Mouse (Mus musculus) CH12.LX (cell line): ENCODE data around the gene Tmem138. TPM values are rescaled to one million over a fixed set of nuclear protein-coding genes. Genes with fewer than 3 reads are reported as not detected.

Experiments
- DNase-seq: peaks from one replicate; pipeline ENCODE4 v3.0.0-alpha.2; 2013; ENCODE audit errors: extremely low read depth
- H3K27ac ChIP-seq: 2 replicates; pipeline ENCODE4 v1.5.1; 2012; ENCODE audit warnings: low read depth, mild to moderate bottlenecking, control low read depth, moderate library complexity; ENCODE audit not compliant: insufficient read depth
- H3K27me3 ChIP-seq: replicated peaks from 2 replicates; pipeline ENCODE3; 2012; ENCODE audit warnings: inconsistent platforms
- H3K36me3 ChIP-seq, 2 experiments: replicated peaks in 1 of 2; 2 replicates each; pipeline versions ENCODE3 to v1.6.1; 2012; ENCODE audit warnings: inconsistent platforms in 1 of 2, low read length in 1 of 2, mild to moderate bottlenecking in 1 of 2, mixed read lengths in 1 of 2, moderate library complexity in 1 of 2; ENCODE audit not compliant: control insufficient read depth in 1 of 2, insufficient read depth in 1 of 2
- H3K4me1 ChIP-seq, 2 experiments: 2 replicates each; pipeline ENCODE4 v1.6.1; 2012; ENCODE audit warnings: inconsistent platforms in 1 of 2, moderate library complexity in 1 of 2; ENCODE audit not compliant: insufficient read depth in 2 of 2, control insufficient read depth in 1 of 2
- H3K4me2 ChIP-seq: 2 replicates; pipeline ENCODE4 v1.6.1; 2012; ENCODE audit warnings: low read depth, mild to moderate bottlenecking, control low read depth; ENCODE audit not compliant: poor library complexity, insufficient read depth, severe bottlenecking
- H3K4me3 ChIP-seq, 3 experiments: fragments of 150-350 bp in 1 of 3; sonication (generic) in 1 of 3; replicated peaks in 1 of 3; 2 replicates each; pipeline versions ENCODE3 to v1.5.1; 2011 to 2012; ENCODE audit warnings: low read depth in 2 of 3, low read length in 2 of 3, mild to moderate bottlenecking in 2 of 3, moderate library complexity in 2 of 3, control low read depth in 1 of 3, improper control_type of control experiment in 1 of 3, inconsistent platforms in 1 of 3, mixed read lengths in 1 of 3; ENCODE audit not compliant: poor library complexity in 1 of 3
- H3K79me2 ChIP-seq: replicated peaks from 2 replicates; pipeline ENCODE4 v1.6.1; 2012; ENCODE audit warnings: mild to moderate bottlenecking, moderate library complexity; ENCODE audit not compliant: control insufficient read depth, poor library complexity, insufficient read depth, severe bottlenecking; ENCODE audit errors: extremely low read depth
- H3K9ac ChIP-seq: 2 replicates; pipeline ENCODE4 v1.6.1; 2012; ENCODE audit warnings: low read depth, mild to moderate bottlenecking, control low read depth, moderate library complexity; ENCODE audit not compliant: insufficient read depth
- H3K9me3 ChIP-seq: replicated peaks from 2 replicates; pipeline ENCODE3; 2012; ENCODE audit warnings: low read length, inconsistent platforms, mixed read lengths
- BHLHE40 ChIP-seq: IDR thresholded peaks from 2 replicates; pipeline ENCODE4 v1.6.1; 2011; ENCODE audit warnings: mild to moderate bottlenecking, low read depth, low read length, improper control_type of control experiment
- CHD1 ChIP-seq: IDR thresholded peaks from 2 replicates; pipeline ENCODE4 v1.6.1; 2012; ENCODE audit warnings: low read depth, low read length, improper control_type of control experiment, inconsistent platforms
- ETS1 ChIP-seq: conservative IDR thresholded peaks from 2 replicates; pipeline ENCODE4 v1.6.1; 2012; ENCODE audit warnings: low read depth, mild to moderate bottlenecking, inconsistent platforms, low read length, improper control_type of control experiment, moderate library complexity
- JUN ChIP-seq: IDR thresholded peaks from 2 replicates; pipeline ENCODE4 v1.6.1; 2011; ENCODE audit warnings: low read depth, mild to moderate bottlenecking, low read length, improper control_type of control experiment, moderate library complexity; ENCODE audit not compliant: insufficient read depth
- MAFK ChIP-seq: IDR thresholded peaks from 2 replicates; pipeline ENCODE4 v1.6.1; 2011; ENCODE audit warnings: low read length, improper control_type of control experiment; ENCODE audit not compliant: insufficient replicate concordance
- MAX ChIP-seq: IDR thresholded peaks from 2 replicates; pipeline ENCODE4 v1.6.1; 2011; ENCODE audit warnings: low read length, improper control_type of control experiment
- MAZ ChIP-seq: IDR thresholded peaks from 2 replicates; pipeline ENCODE4 v1.6.1; 2012; ENCODE audit warnings: low read depth, mild to moderate bottlenecking, inconsistent platforms, low read length, improper control_type of control experiment, moderate library complexity
- MEF2A ChIP-seq: IDR thresholded peaks from 2 replicates; pipeline ENCODE4 v1.6.1; 2014; ENCODE audit warnings: low read depth, mild to moderate bottlenecking, inconsistent platforms, low read length, improper control_type of control experiment, borderline replicate concordance
- MXI1 ChIP-seq: IDR thresholded peaks from 2 replicates; pipeline ENCODE4 v1.6.1; 2011; ENCODE audit warnings: mild to moderate bottlenecking, low read depth, low read length, improper control_type of control experiment
- MYC ChIP-seq: IDR thresholded peaks from 2 replicates; pipeline ENCODE4 v1.6.1; 2011; ENCODE audit warnings: low read depth, mild to moderate bottlenecking, improper control_type of control experiment, low read length
- PAX5 ChIP-seq: IDR thresholded peaks from 2 replicates; pipeline ENCODE4 v1.6.1; 2012; ENCODE audit warnings: low read length, inconsistent platforms, mixed read lengths
- RAD21 ChIP-seq: IDR thresholded peaks from 2 replicates; pipeline ENCODE4 v1.6.1; 2011; ENCODE audit warnings: low read depth, mild to moderate bottlenecking, low read length, improper control_type of control experiment, moderate library complexity
- SIN3A ChIP-seq: IDR thresholded peaks from 2 replicates; pipeline ENCODE4 v1.6.1; 2012; ENCODE audit warnings: low read length, improper control_type of control experiment, inconsistent platforms
- SMC3 ChIP-seq: IDR thresholded peaks from 2 replicates; pipeline ENCODE4 v1.6.1; 2011; ENCODE audit warnings: low read depth, low read length, improper control_type of control experiment
- TBP ChIP-seq: conservative IDR thresholded peaks from 2 replicates; pipeline ENCODE4 v1.6.1; 2011; ENCODE audit warnings: low read depth, low read length, improper control_type of control experiment
- TCF12 ChIP-seq: IDR thresholded peaks from 2 replicates; pipeline ENCODE4 v1.6.1; 2014; ENCODE audit warnings: low read depth, mild to moderate bottlenecking, inconsistent platforms, low read length, improper control_type of control experiment
- UBTF ChIP-seq: IDR thresholded peaks from 2 replicates; pipeline ENCODE4 v1.6.1; 2012; ENCODE audit warnings: low read depth, mild to moderate bottlenecking, inconsistent platforms, low read length, improper control_type of control experiment, moderate library complexity
- USF1 ChIP-seq: IDR thresholded peaks from 2 replicates; pipeline ENCODE4 v1.6.1; 2014; ENCODE audit warnings: low read depth, mild to moderate bottlenecking, inconsistent platforms, low read length, improper control_type of control experiment
- USF2 ChIP-seq: conservative IDR thresholded peaks from 2 replicates; pipeline ENCODE4 v1.6.1; 2011; ENCODE audit warnings: low read depth, low read length, improper control_type of control experiment
- ZKSCAN1 ChIP-seq: IDR thresholded peaks from 2 replicates; pipeline ENCODE4 v1.6.1; 2012; ENCODE audit warnings: low read depth, inconsistent platforms, low read length, improper control_type of control experiment, borderline replicate concordance
- ZMIZ1 ChIP-seq: IDR thresholded peaks from 2 replicates; pipeline ENCODE4 v1.6.1; 2012; ENCODE audit warnings: low read depth, mild to moderate bottlenecking, inconsistent platforms, low read length, improper control_type of control experiment
- dilution Hi-C: fragments of 300-500 bp; cut with MboI; formaldehyde crosslinking; loops from 2 replicates; pipeline ENCODE4 v1.14.3; 2020; ENCODE audit warnings: low sequenced_read_pairs; ENCODE audit not compliant: extremely low pct_unique_long_range_greater_than_20kb, extremely low pct_ligation_motif_present
- in situ Hi-C: fragments of 300-500 bp; cut with MboI; formaldehyde crosslinking; loops from 3 replicates; pipeline ENCODE4 v1.14.3; 2019; ENCODE audit warnings: low sequenced_read_pairs, low pct_ligation_motif_present, low pct_unique_long_range_greater_than_20kb, mixed read lengths
- polyA plus RNA-seq: library from polyadenylated mRNA; unstranded; fragments of >175 nt; gene quantifications from 2 replicates; pipeline ENCODE4 v1.2.1, GENCODE M21; 2012; ENCODE audit warnings: low read depth; ENCODE audit not compliant: insufficient read length
- total RNA-seq, 2 experiments: library from RNA; depleted of rRNA; stranded (reverse); fragments of 300-350 nt in 1 of 2; fragments of >200 nt in 1 of 2; gene quantifications; 2 replicates each; pipeline ENCODE4 v1.2.3; 2012 to 2014

Tmem138 gene
- total and polyA plus RNA-seq, 3 experiments = 14.0 to 30.9 (median 14.7) TPM

- no peak overlapping the region for H3K9ac ChIP-seq
- no peaks in the 10 kb centered on the region for H3K27me3 ChIP-seq
- DNase-seq = no peak
- no peak overlapping the region for H3K4me2 ChIP-seq
- TF ChIP-seq JUN (no peak), UBTF (no peak), ZMIZ1 (no peak), CHD1 (no peak), MAZ (no peak), MYC (no peak), MAX (no peak), MAFK (no peak), RAD21 (no peak), BHLHE40 (no peak), MEF2A (no peak), SIN3A (no peak), TCF12 (no peak), PAX5 (no peak), MXI1 (no peak)
- TF ChIP-seq, all 38 proteins: peak for 0
- peaks cover 5 to 21% of the 10 kb centered on the region in 2 experiments for H3K36me3 ChIP-seq
- no peaks in the 10 kb centered on the region for H3K79me2 ChIP-seq
- H3K27ac ChIP-seq = no peak overlapping the region
- H3K4me3 ChIP-seq = no peak overlapping the region
- dilution Hi-C loops (no loop called here), in situ Hi-C loops (no loop called here)
- peaks cover 0 to 8% of the 10 kb centered on the region in 2 experiments; a peak in 1 of 4 replicates for H3K4me1 ChIP-seq
- no peaks in the 10 kb centered on the region for H3K9me3 ChIP-seq
Measured at GRCm38 (mm10) chr19:10565217-10565616, 11.9 kb downstream of the Tmem138 start.

GRCm38 (mm10) chr19:10564278-10564677 lies 12.9 kb downstream of the Tmem138 start:
- no peaks in the 10 kb centered on the region for H3K27me3 ChIP-seq
- H3K79me2 ChIP-seq = no peaks in the 10 kb centered on the region
- H3K4me2 ChIP-seq = no peak overlapping the region
- no peaks in the 10 kb centered on the region for H3K9me3 ChIP-seq
- no peak for TF ChIP-seq TCF12
- no peak for TF ChIP-seq SMC3
- no peak for TF ChIP-seq ETS1
- TF ChIP-seq MEF2A = no peak
- no peak for TF ChIP-seq ZKSCAN1
- no peak for TF ChIP-seq TBP
- no peak for TF ChIP-seq USF1
- no peak for TF ChIP-seq USF2
- TF ChIP-seq MAX = no peak
- dilution Hi-C loops = no loop called here
- no peak for DNase-seq
- peaks cover 0 to 8% of the 10 kb centered on the region in 2 experiments; a peak in 2 of 4 replicates for H3K4me1 ChIP-seq
- in situ Hi-C loops = loop anchor here (5.0 kb wide), 1 partner anchor 38 kb away; no protein-coding TSS in a partner anchor
- no peak overlapping the region for H3K4me3 ChIP-seq
- peaks cover 0 to 11% of the 10 kb centered on the region in 2 experiments for H3K36me3 ChIP-seq
- H3K27ac ChIP-seq = no peak overlapping the region
- H3K9ac ChIP-seq = no peak overlapping the region
